ENCODE assay signal across 8 mouse cellular contexts in the genomic region with DNA sequence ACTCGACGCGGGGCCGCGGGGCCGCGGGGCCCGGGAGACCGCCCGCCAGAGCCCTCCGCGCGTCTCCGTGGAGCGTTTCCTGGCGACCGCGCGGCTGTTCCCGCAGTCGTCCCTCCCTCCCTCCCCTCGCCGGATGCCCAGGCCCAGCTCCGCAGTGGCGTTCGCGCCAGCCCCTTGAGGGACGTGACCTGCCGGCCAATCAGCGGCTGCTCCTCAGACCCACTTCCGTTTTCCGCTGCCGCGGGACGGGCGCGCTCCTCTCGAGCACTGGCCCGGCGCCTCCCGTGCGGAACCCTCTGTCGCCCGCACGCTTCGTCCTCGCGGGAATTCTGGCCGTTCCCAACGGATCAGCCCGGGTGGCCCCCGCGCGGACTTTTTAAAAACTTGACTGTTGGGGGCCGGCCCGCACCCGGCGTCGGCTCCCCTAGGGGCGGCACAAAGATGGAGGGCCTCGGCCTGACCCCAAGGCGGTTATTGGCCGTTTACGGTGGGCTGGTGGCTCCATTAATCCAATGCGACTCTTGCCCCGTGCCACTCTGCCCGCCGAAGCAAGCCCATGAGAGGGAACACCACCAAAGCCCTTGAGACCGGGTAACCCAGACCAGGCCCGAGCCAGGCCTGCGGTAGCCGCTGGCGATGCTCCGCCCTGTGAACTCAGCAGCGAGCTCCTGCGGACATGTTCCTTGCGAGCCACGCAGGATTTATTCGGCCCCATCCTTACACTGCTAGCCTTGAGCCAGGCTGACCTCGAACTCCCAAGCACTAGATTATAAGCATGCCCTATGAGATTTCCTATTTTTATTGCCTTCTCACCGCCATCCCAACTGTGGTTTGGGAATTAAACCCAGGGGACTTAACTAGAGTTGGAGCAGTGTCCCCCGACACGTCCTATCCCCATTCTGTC. TPM values are rescaled to one million over a fixed set of nuclear protein-coding genes. Genes with fewer than 3 reads are reported as not detected.
DNase-seq lines count a peak whose midpoint lies in the region; ATAC-seq and TF ChIP-seq lines count a peak whose summit lies in the region.

No protein-coding gene starts in this region.

- H3K27ac ChIP-seq in lung, embryonic 15.5 days: peak overlapping the region; percentile 99
- peak overlapping the region; percentile 100 for H3K27ac ChIP-seq in olfactory bulb, adult 2 months (ENCODE audit: insufficient read depth, low read depth, low read length)

- WGBS in lung, embryonic 15.5 days: under 1% methylated on average over 80 of the region's 83 CpGs
- under 1% methylated on average over 80 of the region's 83 CpGs for WGBS in olfactory bulb, adult 2 months

- no peaks in the 10 kb centered on the region for H3K9me3 ChIP-seq in lung, embryonic 15.5 days

- peak overlapping the region; percentile 76 for H3K4me2 ChIP-seq in lung, embryonic 15.5 days

- peak; percentile 91 for DNase-seq in MEL-GATA-1-ER (ENCODE audit: extremely low read depth, low read depth)
- DNase-seq in cerebellum, adult 8-10 months: peak; percentile 95
- peak; percentile 95 for DNase-seq in forelimb bud, embryonic 11.5 days (ENCODE audit: low read depth, low spot score)
- DNase-seq in layer of hippocampus, adult 9-10 months (ENCODE audit: low spot score): peak; percentile 78
- peak; percentile 93 to 96 for DNase-seq in thymus, adult 18-20 months

- peak overlapping the region; percentile 78 for H3K4me3 ChIP-seq in lung, embryonic 15.5 days
- H3K4me3 ChIP-seq in olfactory bulb, adult 2 months (ENCODE audit: insufficient read depth, low read depth, low read length): peak overlapping the region; percentile 69

- TF ChIP-seq CTCF in olfactory bulb, adult 2 months (IDR thresholded peaks at IDR 0.05; ENCODE audit: insufficient read depth, low read depth, low read length): no peak

- peak; percentile 88 to 89 for ATAC-seq in hematopoietic stem cell, adult 5-6 weeks (replicated peaks in 1 of 2; ENCODE audit: insufficient read depth in 1 of 2, low FRiP score in 2 of 2, low TSS enrichment in 1 of 2, low read depth in 1 of 2, poor library complexity in 2 of 2, severe bottlenecking in 2 of 2)
- ATAC-seq in lung, embryonic 15.5 days (ENCODE audit: borderline replicate concordance, extremely low read depth, low FRiP score, low TSS enrichment): peak; percentile 98

- no peaks in the 10 kb centered on the region for H3K27me3 ChIP-seq in lung, embryonic 15.5 days

- H3K9ac ChIP-seq in lung, embryonic 15.5 days: peak overlapping the region; percentile 100

- peaks cover 28% of the 10 kb centered on the region for H3K4me1 ChIP-seq in lung, embryonic 15.5 days
- no peaks in the 10 kb centered on the region; the same call in 1 of the 2 replicates for H3K4me1 ChIP-seq in olfactory bulb, adult 2 months (ENCODE audit: control insufficient read depth, insufficient read depth, low read length)

- no peaks in the 10 kb centered on the region for H3K36me3 ChIP-seq in lung, embryonic 15.5 days

- TF ChIP-seq POLR2A in olfactory bulb, adult 2 months (IDR thresholded peaks at IDR 0.05; ENCODE audit: insufficient read depth, low read depth, low read length): peak; percentile 91

RNA-seq across cellular contexts. Expression of a gene that starts 0.7 kb away (rescaled TPM):
- total RNA-seq in hematopoietic stem cell, adult 5-6 weeks (2017): 80.9 and 118 TPM in 2 replicates
- 36.2 and 37.8 TPM in 2 replicates for polyA plus RNA-seq in lung, embryonic 15.5 days (2015; fragmentation: Nextera tagmentation; extraction: Ambion mirVana)
- polyA plus RNA-seq in olfactory bulb, adult 2 months (2012; ENCODE audit: insufficient read depth, insufficient read length, low replicate concordance, missing spikeins): 114 TPM in 1 of 2 replicates, not detected in the other

RNA-seq across cellular contexts. Expression of a gene that starts 15.6 kb away (rescaled TPM):
- 5.9 and 8.2 TPM in 2 replicates for total RNA-seq in hematopoietic stem cell, adult 5-6 weeks (2017)
- polyA plus RNA-seq in lung, embryonic 15.5 days (2015; fragmentation: Nextera tagmentation; extraction: Ambion mirVana): 4.2 and 4.8 TPM in 2 replicates
- not detected in 2 replicates for polyA plus RNA-seq in olfactory bulb, adult 2 months (2012; ENCODE audit: insufficient read depth, insufficient read length, low replicate concordance, missing spikeins)

RNA-seq across cellular contexts. Expression of a gene that starts 28.4 kb away (rescaled TPM):
- 28.0 and 47.5 TPM in 2 replicates for total RNA-seq in hematopoietic stem cell, adult 5-6 weeks (2017)
- 34.9 and 36.2 TPM in 2 replicates for polyA plus RNA-seq in lung, embryonic 15.5 days (2015; fragmentation: Nextera tagmentation; extraction: Ambion mirVana)
- polyA plus RNA-seq in olfactory bulb, adult 2 months (2012; ENCODE audit: insufficient read depth, insufficient read length, low replicate concordance, missing spikeins): not detected in 2 replicates

Comparison
In these comparisons a context has a peak if more than half of its experiments do, and no peak if none do; other contexts are left out.
1. Peak in every context shown above with its lines: DNase-seq, ATAC-seq, H3K4me3 ChIP-seq and H3K27ac ChIP-seq.